Mouse (Mus musculus): Measurements from ENCODE around the gene Mapk14.
"Not testable (repeated sequence)": the region's sequence is repeated elsewhere in the genome, so short reads cannot be mapped to it uniquely, and the experiment has no call there.

Mapk14 gene

DNA sequence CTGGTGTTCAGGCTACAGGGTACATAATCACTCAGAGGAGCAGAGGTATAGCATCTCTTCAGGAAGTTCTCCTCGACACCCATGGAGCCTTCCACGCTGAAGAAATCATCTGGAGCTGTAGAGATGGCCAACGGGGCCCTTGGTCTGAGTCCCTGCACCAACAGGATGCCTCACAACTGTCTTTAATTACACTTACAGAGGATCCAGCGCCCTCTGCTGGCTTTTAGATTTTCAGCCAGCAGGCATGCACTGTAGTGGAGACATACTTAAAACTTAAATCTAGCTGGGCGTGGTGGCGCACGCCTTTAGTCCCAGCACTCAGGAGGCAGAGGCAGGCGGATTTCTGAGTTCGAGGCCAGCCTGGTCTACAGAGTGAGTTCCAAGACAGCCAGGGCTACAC lies 52.8 kb downstream of the Mapk14 start:
- peak; percentile 19 for DNase-seq

DNA sequence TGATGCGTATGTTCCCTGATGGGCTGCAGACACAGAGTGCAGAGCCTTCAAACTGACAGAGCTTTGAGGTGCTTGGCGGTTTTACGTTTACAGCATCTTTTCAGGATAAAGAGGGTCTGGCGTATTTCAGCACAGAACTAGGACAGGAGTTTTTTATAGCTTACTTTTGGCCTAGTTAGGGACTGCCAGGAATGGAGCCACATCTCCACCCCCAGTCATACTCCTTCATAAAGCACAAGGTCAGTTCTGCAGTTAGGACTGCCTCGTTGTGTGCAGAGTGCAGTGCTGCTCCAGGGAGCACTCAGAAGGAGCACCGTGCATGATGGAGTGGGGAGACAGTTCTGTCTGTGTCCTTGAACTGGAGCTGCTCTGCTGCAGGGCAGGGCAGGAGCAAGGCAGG lies 54.6 kb downstream of the Mapk14 start:
- no peak for DNase-seq

DNA sequence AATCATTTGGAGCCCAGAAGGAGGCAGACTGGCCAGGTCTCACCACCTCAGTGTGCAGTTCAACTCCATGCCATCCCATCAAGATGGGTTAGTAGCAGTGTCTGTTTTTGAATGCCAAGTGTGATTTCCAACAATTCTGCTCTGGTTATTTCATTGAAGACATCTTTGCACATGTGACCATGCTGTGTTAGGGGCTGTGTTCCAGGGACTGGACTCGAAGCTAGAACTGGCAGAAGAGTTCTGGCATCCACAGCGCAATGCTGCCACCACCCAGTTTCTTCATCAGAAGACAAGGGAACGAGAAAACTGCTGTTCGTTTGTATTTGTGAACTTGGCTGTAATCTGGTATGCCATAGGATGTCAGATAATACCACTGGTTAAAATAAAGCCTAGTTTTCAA lies 56.9 kb downstream of the Mapk14 start:
- DNase-seq, result no peak

GRCm38 (mm10) chr17:28750580-28750979 lies 59.5 kb downstream of the Mapk14 start:
- peak; percentile 44 for DNase-seq

- DNase-seq, result no peak
Measured at GRCm38 (mm10) chr17:28756447-28756846, 65.3 kb downstream of the Mapk14 start.

- DNase-seq, result no peak
Measured at GRCm38 (mm10) chr17:28757470-28757869, 66.3 kb downstream of the Mapk14 start.

DNA sequence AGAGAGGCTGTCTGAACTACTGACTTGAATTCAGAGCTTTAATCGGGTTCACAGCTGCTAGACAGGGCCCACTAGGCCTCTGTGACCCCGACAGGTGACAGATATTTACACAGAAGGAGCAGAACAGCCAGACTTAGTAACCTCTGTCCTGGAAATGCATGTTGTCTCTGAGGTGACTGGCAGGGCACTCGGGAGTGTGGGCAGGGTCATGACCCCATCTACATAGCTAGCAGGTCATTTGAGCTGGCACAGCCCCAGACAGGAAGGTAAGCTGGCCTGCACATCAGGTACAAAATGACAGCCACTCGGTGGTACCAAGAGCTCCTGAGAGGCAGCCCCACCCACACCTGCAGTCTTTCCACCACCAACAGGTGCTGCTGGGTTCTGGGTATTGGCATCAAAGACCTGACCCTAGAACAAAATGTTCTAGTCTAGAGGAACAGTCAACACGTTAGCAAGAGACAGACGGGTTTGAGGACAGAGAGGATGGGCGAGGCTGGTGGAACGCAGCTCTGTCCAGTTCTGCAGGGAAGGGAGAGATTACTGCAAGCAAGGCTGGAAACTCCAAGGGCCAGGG lies 69.7 kb downstream of the Mapk14 start:
- DNase-seq, result no peak

- peak; percentile 86 for DNase-seq
Measured at GRCm38 (mm10) chr17:28761871-28762270, 70.7 kb downstream of the Mapk14 start.

DNA sequence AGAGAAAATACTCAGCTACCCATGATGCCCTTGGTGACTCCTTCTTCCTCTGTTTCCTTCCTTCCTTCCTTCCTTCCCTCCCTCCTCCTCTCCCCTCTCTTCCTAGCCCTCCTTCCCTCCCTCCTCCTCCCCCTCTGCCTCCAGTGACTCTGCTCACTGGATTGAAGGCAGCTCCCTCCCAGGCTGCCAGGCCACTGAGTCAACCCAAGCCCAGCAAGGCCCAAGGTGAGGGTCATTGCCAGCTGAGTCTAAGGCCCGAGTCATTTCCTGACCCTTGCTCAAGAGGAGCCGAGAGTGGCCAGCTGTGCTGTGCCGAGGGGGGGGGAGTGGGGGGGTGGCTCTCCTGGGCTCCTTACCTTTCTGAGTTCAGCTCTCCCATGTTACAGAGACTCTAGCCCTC lies 75.1 kb downstream of the Mapk14 start:
- DNase-seq, result no peak

DNA sequence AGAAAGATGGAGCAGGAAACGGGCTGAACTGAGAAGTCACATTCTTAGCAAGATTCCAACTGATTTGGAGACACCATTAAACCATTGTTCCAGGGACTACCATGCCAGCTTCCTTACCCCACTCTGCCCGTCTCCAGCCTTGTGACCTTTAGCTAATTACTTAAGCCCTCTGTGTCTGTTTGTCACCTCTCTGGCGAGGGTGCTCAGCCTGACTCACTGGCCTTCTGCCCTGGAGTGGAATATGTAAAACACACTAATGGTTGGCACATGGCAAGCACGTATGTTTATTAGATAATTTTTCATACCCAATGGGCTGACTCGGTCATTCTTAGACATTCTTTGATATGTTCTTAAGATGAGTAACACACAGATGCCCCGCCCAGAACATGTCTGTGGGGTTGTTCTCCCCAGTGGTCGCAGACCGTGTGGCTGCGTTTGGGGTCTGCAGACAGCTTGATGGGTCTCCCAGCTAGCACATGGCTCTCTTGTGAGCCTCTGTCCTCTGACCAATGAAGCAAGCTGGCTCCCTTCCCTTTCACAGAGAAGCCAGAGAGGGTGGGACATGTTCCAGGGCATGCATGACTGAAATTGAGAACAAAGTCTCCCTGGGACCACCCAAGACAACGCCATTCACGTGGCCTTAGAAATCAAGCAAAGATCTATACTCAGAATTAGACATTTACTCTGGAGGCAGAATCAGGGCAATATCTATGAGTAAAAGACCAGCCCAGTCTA lies 75.8 kb downstream of the Mapk14 start:
- no peak for DNase-seq

- DNase-seq, result peak; percentile 32
Measured at GRCm38 (mm10) chr17:28769121-28769874, 78.2 kb downstream of the Mapk14 start, which contains the start of gene Mapk13. Gene Mapk13, plus strand, starts transcription at chr17:28769297.

- DNase-seq, result peak; percentile 32
Measured at GRCm38 (mm10) chr17:28769875-28770421, 78.8 kb downstream of the Mapk14 start.

GRCm38 (mm10) chr17:28771289-28771688 lies 80.2 kb downstream of the Mapk14 start:
- DNase-seq, result no peak

- DNase-seq, result not testable (repeated sequence)
Measured at GRCm38 (mm10) chr17:28774303-28774702, 83.2 kb downstream of the Mapk14 start.

- DNase-seq, result no peak
Measured at GRCm38 (mm10) chr17:28775161-28775560, 84.0 kb downstream of the Mapk14 start.

DNA sequence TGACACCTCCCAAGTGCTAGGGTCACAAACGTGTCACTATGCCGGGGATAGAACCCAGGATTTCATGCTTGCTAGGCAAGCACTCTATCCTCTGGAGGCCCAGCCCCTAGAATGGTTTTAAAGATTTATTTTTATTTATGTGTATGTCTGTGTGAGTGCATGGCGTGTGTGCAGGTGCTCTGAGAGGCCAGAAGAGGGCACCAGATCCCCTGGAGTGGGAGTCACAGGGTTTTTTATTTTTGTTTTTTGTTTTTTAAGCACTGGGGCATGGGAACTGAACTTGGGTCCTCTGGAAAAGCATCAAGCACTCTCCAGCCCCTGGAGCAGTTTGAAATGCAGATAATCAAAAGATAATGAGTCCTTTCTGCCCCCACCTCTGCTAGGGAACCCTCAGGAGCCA lies 85.7 kb downstream of the Mapk14 start:
- DNase-seq, result no peak

GRCm38 (mm10) chr17:28777231-28778005 lies 86.3 kb downstream of the Mapk14 start:
- DNase-seq, result no peak

GRCm38 (mm10) chr17:28779735-28780134 lies 88.6 kb downstream of the Mapk14 start:
- DNase-seq, result no peak

DNA sequence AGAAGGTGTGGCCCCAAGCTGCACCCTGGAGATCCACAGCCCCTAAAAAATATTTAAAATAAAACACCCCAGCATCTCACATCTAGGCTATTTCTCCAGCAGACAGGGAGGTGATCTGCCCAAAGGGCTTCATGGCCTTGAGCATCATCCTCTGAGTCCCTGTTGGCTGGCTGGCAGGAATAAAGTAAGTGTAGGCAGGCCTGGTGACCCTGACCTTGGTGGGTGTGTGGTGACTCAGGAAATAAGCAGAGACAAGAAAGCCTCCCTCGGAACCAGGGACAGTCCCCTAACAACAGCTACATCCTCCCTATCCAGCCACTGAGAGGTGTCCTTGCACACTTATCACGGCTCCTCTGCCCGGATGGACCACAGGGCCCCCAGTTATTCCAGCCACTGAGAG lies 89.7 kb downstream of the Mapk14 start:
- DNase-seq, result no peak

DNA sequence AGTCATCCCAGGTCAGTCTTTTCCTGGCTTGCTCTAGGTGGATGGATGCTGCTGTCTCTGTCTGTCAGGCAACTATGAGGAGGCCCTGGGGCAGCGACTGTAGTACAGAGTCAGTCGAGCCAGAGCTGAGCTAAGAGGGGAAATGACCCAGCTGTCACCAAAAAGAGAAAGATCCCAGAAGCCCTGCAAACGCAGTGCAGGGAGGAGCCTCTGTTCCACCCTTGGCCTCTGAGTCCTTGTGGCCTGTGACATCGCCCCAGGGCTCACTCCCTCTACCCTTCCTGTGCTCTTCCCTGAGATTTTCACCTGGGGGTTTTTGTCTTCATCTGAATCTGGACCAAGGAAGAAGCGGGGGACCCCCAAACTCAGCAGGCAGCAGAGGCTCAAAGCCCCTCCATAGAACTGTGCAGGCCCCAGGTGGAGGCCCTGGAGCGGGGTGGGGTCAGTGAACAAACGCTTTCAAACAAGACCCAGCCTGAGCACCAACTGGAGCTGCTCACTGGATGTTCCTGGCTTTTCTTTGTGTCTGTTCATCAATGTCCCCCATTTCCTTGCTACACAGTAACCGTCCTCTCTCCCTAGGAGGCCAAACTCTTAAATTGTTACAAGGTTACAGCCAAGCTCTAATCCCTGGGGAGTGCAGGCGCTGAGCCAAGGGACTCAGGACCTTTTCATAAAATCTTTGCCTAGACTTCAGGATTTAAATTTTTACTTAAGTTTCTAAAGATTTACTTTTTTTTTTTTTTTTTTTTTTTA lies 90.3 kb downstream of the Mapk14 start:
- DNase-seq, result no peak

DNA sequence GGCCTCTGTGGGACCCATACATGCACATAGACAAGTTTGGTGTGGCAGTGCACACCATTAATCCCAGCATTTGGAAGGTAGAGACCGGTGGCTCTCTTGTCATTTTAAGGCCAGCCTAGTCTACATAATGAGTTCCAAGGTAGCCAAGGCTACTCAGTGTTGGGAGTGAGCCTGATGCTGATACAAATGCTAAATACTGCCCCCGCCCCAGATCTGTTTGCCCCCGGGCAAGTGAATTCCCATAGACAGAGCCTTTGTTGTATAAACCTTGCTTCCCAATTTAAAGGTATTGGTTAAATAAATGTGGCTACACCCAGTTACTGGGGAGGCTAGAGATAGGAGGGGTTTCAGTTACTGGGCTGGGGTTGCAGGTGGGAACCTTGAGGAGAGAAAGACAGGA lies 93.9 kb downstream of the Mapk14 start:
- DNase-seq, result no peak

DNA sequence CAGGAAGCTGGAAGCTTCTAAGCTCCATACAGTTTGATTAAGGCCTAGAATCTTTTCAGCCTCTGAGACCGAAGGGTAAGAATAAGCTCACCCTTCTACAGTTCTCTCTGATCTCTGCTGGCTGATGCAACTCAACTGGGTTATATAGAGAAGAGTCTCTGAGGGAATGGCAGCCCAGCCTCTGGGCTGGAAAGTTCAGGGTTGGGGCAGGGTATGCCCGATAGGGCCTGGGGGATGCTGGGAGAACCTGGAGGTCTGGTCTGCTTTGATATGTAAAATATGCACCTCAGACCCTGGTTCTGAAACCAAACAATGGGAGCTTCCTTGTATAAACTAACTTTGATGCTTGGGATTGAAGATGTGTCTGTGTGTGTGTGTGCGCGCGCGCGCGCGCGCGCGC lies 96.4 kb downstream of the Mapk14 start:
- no peak for DNase-seq
